Mouse (Mus musculus) limb, embryonic 15.5 days (tissue): ENCODE measurements around the gene Mmp24. TPM values are rescaled to one million over a fixed set of nuclear protein-coding genes. Genes with fewer than 3 reads are reported as not detected.
"Not testable (repeated sequence)": the region's sequence is repeated elsewhere in the genome, so short reads cannot be mapped to it uniquely, and the experiment has no call there.

Experiments
- ATAC-seq: fragments of 200-750 bp; cut with Nextera tagmentation; 2 replicates; pipeline ENCODE4 v1.8.0; 2017; ENCODE audit warnings: low read depth, moderate TSS enrichment; ENCODE audit not compliant: insufficient number of reproducible peaks, low FRiP score, low TSS enrichment
- H3K27ac ChIP-seq: fragments of 300-500 bp; sonication (generic); 2 replicates; pipeline ENCODE4 v1.5.1; 2015; ENCODE audit warnings: moderate library complexity, mild to moderate bottlenecking, inconsistent platforms
- H3K27me3 ChIP-seq: fragments of 300-500 bp; sonication (generic); 2 replicates; pipeline ENCODE4 v1.6.1; 2015; ENCODE audit warnings: inconsistent platforms
- H3K36me3 ChIP-seq: fragments of 300-500 bp; sonication (generic); 2 replicates; pipeline ENCODE4 v1.6.1; 2015; ENCODE audit warnings: inconsistent platforms
- H3K4me1 ChIP-seq: fragments of 300-500 bp; sonication (generic); 2 replicates; pipeline ENCODE4 v1.6.1; 2015; ENCODE audit warnings: inconsistent platforms
- H3K4me2 ChIP-seq: fragments of 300-500 bp; sonication (generic); 2 replicates; pipeline ENCODE4 v1.6.1; 2015; ENCODE audit warnings: mild to moderate bottlenecking, inconsistent platforms
- H3K4me3 ChIP-seq: fragments of 300-500 bp; sonication (generic); 2 replicates; pipeline ENCODE4 v1.5.1; 2015; ENCODE audit warnings: mild to moderate bottlenecking, inconsistent platforms
- H3K9ac ChIP-seq: fragments of 300-500 bp; sonication (generic); 2 replicates; pipeline ENCODE4 v1.6.1; 2015; ENCODE audit warnings: inconsistent platforms
- H3K9me3 ChIP-seq: fragments of 300-500 bp; sonication (generic); 2 replicates; pipeline ENCODE4 v1.6.1; 2016; ENCODE audit warnings: inconsistent platforms
- WGBS: fragments of 180-500 bp; shearing (Covaris S2); methylation state at CpG from one replicate; pipeline ENCODE4 v1.1.7; 2015; 5-methylcytosine and 5-hydroxymethylcytosine counted together
- polyA plus RNA-seq: library from polyadenylated mRNA; unstranded; fragments of >200 nt; fragmentation: Nextera tagmentation; extraction: Ambion mirVana; gene quantifications from 2 replicates; pipeline ENCODE4 v1.2.1, GENCODE M21; 2015

The Mmp24 gene
- polyA plus RNA-seq, 1 experiment from 2014 or later, result 0.06 TPM

- Histone ChIP-seq H3K36me3 (peaks cover 45% of the 10 kb centered on the region), H3K27me3 (no peaks in the 10 kb centered on the region), H3K9ac (peak within 1 kb of the TSS; percentile 76), H3K4me3 (peak within 1 kb of the TSS; percentile 78), H3K4me2 (peak within 1 kb of the TSS; percentile 86), H3K9me3 (no peaks in the 10 kb centered on the region), H3K4me1 (peaks cover 27% of the 10 kb centered on the region), H3K27ac (peak within 1 kb of the TSS; percentile 88)
- no peak for ATAC-seq
These were observed 44.1 kb downstream of the Mmp24 start, which contains the start of gene BC029722 for GRCm38 (mm10) chr2:155819392-155819448. TSS of gene BC029722 (minus strand) at chr2:155819426.

GRCm38 (mm10) chr2:155819449-155820251, 44.5 kb downstream of the Mmp24 start:
- no peaks in the 10 kb centered on the region for H3K27me3 ChIP-seq
- 63% methylated on average over 6 of the region's 6 CpGs for WGBS
- peaks cover 27% of the 10 kb centered on the region for H3K4me1 ChIP-seq
- peak; percentile 7; the same call in 1 of the 2 replicates for ATAC-seq
- H3K4me3 ChIP-seq, result peak overlapping the region; percentile 78
- no peaks in the 10 kb centered on the region for H3K9me3 ChIP-seq
- peak overlapping the region; percentile 76; the same call in 1 of the 2 replicates for H3K9ac ChIP-seq
- peak overlapping the region; percentile 88 for H3K27ac ChIP-seq
- H3K36me3 ChIP-seq, result peaks cover 45% of the 10 kb centered on the region
- H3K4me2 ChIP-seq, result peak overlapping the region; percentile 86

- no peak overlapping the region for H3K4me2 ChIP-seq
- 0 out of 2 replicates have a peak overlapping the region, but pooled peaks have one; percentile 11 for H3K27ac ChIP-seq
- H3K9me3 ChIP-seq, result no peaks in the 10 kb centered on the region
- H3K4me1 ChIP-seq, result peaks cover 35% of the 10 kb centered on the region
- peaks cover 45% of the 10 kb centered on the region for H3K36me3 ChIP-seq
- WGBS, result 87% methylated on average over 5 of the region's 5 CpGs
- no peaks in the 10 kb centered on the region for H3K27me3 ChIP-seq
- no peak overlapping the region for H3K4me3 ChIP-seq
- no peak for ATAC-seq
- H3K9ac ChIP-seq, result no peak overlapping the region
These were observed 45.6 kb downstream of the Mmp24 start for GRCm38 (mm10) chr2:155820779-155821178.

GRCm38 (mm10) chr2:155823722-155824121, 48.6 kb downstream of the Mmp24 start:
- no peak overlapping the region for H3K4me2 ChIP-seq
- H3K4me1 ChIP-seq, result peaks cover 33% of the 10 kb centered on the region
- no peak for ATAC-seq
- peaks cover 45% of the 10 kb centered on the region for H3K36me3 ChIP-seq
- H3K27ac ChIP-seq, result no peak overlapping the region
- H3K4me3 ChIP-seq, result no peak overlapping the region
- 92% methylated on average over 8 of the region's 8 CpGs for WGBS
- no peaks in the 10 kb centered on the region for H3K9me3 ChIP-seq
- no peaks in the 10 kb centered on the region for H3K27me3 ChIP-seq
- H3K9ac ChIP-seq, result no peak overlapping the region

- no peaks in the 10 kb centered on the region for H3K27me3 ChIP-seq
- 1% methylated on average over 52 of the region's 52 CpGs for WGBS
- peak overlapping the region; percentile 88 for H3K27ac ChIP-seq
- peak overlapping the region; percentile 80 for H3K4me2 ChIP-seq
- peak overlapping the region; percentile 91 for H3K4me3 ChIP-seq
- peaks cover 29% of the 10 kb centered on the region for H3K36me3 ChIP-seq
- H3K9me3 ChIP-seq, result no peaks in the 10 kb centered on the region
- ATAC-seq, result no peak
- peak overlapping the region; percentile 59 for H3K9ac ChIP-seq
- H3K4me1 ChIP-seq, result peaks cover 19% of the 10 kb centered on the region
These were observed 50.9 kb downstream of the Mmp24 start for GRCm38 (mm10) chr2:155825904-155826629.

- H3K27me3 ChIP-seq, result no peaks in the 10 kb centered on the region
- H3K9me3 ChIP-seq, result no peaks in the 10 kb centered on the region
- peaks cover 23% of the 10 kb centered on the region for H3K36me3 ChIP-seq
- H3K9ac ChIP-seq, result peak within 1 kb of the TSS; percentile 59
- peak within 1 kb of the TSS; percentile 80 for H3K4me2 ChIP-seq
- H3K4me1 ChIP-seq, result peaks cover 19% of the 10 kb centered on the region
- WGBS, result 4% methylated on average over 27 of the region's 27 CpGs
- H3K27ac ChIP-seq, result peak within 1 kb of the TSS; percentile 88
- ATAC-seq, result peak; percentile 91
- peak within 1 kb of the TSS; percentile 91 for H3K4me3 ChIP-seq
These were observed 51.7 kb downstream of the Mmp24 start, which contains the start of gene Eif6 for GRCm38 (mm10) chr2:155826630-155827424. TSS of gene Eif6 (minus strand) at chr2:155826925.

GRCm38 (mm10) chr2:155830841-155831240, 55.7 kb downstream of the Mmp24 start:
- 81% methylated on average over 8 of the region's 8 CpGs for WGBS
- no peak for ATAC-seq
- H3K4me2 ChIP-seq, result no peak overlapping the region

GRCm38 (mm10) chr2:155831302-155831701, 56.2 kb downstream of the Mmp24 start:
- Histone ChIP-seq H3K27ac (no peak overlapping the region), H3K9ac (no peak overlapping the region), H3K4me1 (peaks cover 11% of the 10 kb centered on the region), H3K4me2 (no peak overlapping the region), H3K27me3 (no peaks in the 10 kb centered on the region), H3K36me3 (no peaks in the 10 kb centered on the region), H3K9me3 (no peaks in the 10 kb centered on the region), H3K4me3 (no peak overlapping the region)
- 58% methylated on average over 9 of the region's 9 CpGs for WGBS
- no peak for ATAC-seq

More at GRCm38 (mm10) chr2:155830841-155831240, 55.7 kb downstream of the Mmp24 start:
- Histone ChIP-seq H3K9ac (no peak overlapping the region), H3K4me1 (peaks cover 11% of the 10 kb centered on the region), H3K27me3 (no peaks in the 10 kb centered on the region), H3K4me3 (no peak overlapping the region), H3K9me3 (no peaks in the 10 kb centered on the region), H3K36me3 (no peaks in the 10 kb centered on the region), H3K27ac (no peak overlapping the region)

- H3K9me3 ChIP-seq, H3K4me1 ChIP-seq, ATAC-seq, H3K9ac ChIP-seq, H3K4me2 ChIP-seq, H3K27me3 ChIP-seq, H3K4me3 ChIP-seq, H3K36me3 ChIP-seq, H3K27ac ChIP-seq: not testable (repeated sequence)
- WGBS, result 59% methylated on average over 1 of the region's 1 CpGs
These were observed 56.9 kb downstream of the Mmp24 start for GRCm38 (mm10) chr2:155832087-155832486.

- H3K9ac ChIP-seq, result no peak within 1 kb of the TSS
- H3K4me3 ChIP-seq, result peak within 1 kb of the TSS; percentile 4; the same call in 1 of the 2 replicates
- no peak within 1 kb of the TSS for H3K27ac ChIP-seq
- 53% methylated on average over 9 of the region's 9 CpGs for WGBS
- H3K4me1 ChIP-seq, result no peaks in the 10 kb centered on the region
- 0 out of 2 replicates have a peak within 1 kb of the TSS, but pooled peaks have one; percentile 0 for H3K4me2 ChIP-seq
- H3K36me3 ChIP-seq, result no peaks in the 10 kb centered on the region
- ATAC-seq, result no peak; the same call in 1 of the 2 replicates
- H3K9me3 ChIP-seq, result no peaks in the 10 kb centered on the region
- H3K27me3 ChIP-seq, result no peaks in the 10 kb centered on the region
These were observed 59.6 kb downstream of the Mmp24 start, which contains the start of gene Fam83c for GRCm38 (mm10) chr2:155834732-155835131. TSS of gene Fam83c (minus strand) at chr2:155834854.

GRCm38 (mm10) chr2:155837961-155838360, 62.8 kb downstream of the Mmp24 start:
- no peaks in the 10 kb centered on the region for H3K36me3 ChIP-seq
- no peaks in the 10 kb centered on the region for H3K27me3 ChIP-seq
- no peak overlapping the region for H3K4me3 ChIP-seq
- H3K9ac ChIP-seq, result no peak overlapping the region
- no peak for ATAC-seq
- no peak overlapping the region for H3K4me2 ChIP-seq
- whole genome bisulfite sequencing, result 52% methylated on average over 3 of the region's 3 CpGs
- no peaks in the 10 kb centered on the region for H3K9me3 ChIP-seq
- H3K27ac ChIP-seq, result no peak overlapping the region
- no peaks in the 10 kb centered on the region for H3K4me1 ChIP-seq
